Mouse (Mus musculus) olfactory bulb, adult 2 months (tissue): ENCODE results near the gene Zfp385b. TPM values are rescaled to one million over a fixed set of nuclear protein-coding genes. Genes with fewer than 3 reads are reported as not detected.

Experiments
- H3K27ac ChIP-seq: fragments of 200-500 bp; 2 replicates; pipeline ENCODE4 v1.5.1; 2012; ENCODE audit warnings: low read depth, low read length; ENCODE audit not compliant: insufficient read depth
- H3K4me1 ChIP-seq: fragments of 200-500 bp; 2 replicates; pipeline ENCODE4 v1.6.1; 2012; ENCODE audit warnings: low read length; ENCODE audit not compliant: control insufficient read depth, insufficient read depth
- H3K4me3 ChIP-seq: fragments of 200-500 bp; 2 replicates; pipeline ENCODE4 v1.5.1; 2012; ENCODE audit warnings: mild to moderate bottlenecking, low read depth, low read length, moderate library complexity; ENCODE audit not compliant: insufficient read depth
- CTCF ChIP-seq: fragments of 200-500 bp; IDR thresholded peaks from 2 replicates; pipeline ENCODE4 v1.5.1; 2012; ENCODE audit warnings: low read depth, mild to moderate bottlenecking, low read length, moderate library complexity; ENCODE audit not compliant: insufficient read depth
- POLR2A ChIP-seq: fragments of 200-500 bp; IDR thresholded peaks from 2 replicates; pipeline ENCODE4 v1.6.1; 2012; ENCODE audit warnings: mild to moderate bottlenecking, low read depth, low read length, moderate library complexity; ENCODE audit not compliant: insufficient read depth
- WGBS: fragments of 180-500 bp; shearing (Covaris S2); methylation state at CpG from one replicate; pipeline ENCODE4 v1.1.7; 2018; 5-methylcytosine and 5-hydroxymethylcytosine counted together
- polyA plus RNA-seq: library from polyadenylated mRNA; stranded (reverse); fragments of >200 nt; gene quantifications from 2 replicates; pipeline ENCODE4 v1.2.4, GENCODE M21; 2012; ENCODE audit warnings: low replicate concordance; ENCODE audit not compliant: missing spikeins, insufficient read depth, insufficient read length

Gene Zfp385b
- polyA plus RNA-seq, 1 experiment: not detected

DNA sequence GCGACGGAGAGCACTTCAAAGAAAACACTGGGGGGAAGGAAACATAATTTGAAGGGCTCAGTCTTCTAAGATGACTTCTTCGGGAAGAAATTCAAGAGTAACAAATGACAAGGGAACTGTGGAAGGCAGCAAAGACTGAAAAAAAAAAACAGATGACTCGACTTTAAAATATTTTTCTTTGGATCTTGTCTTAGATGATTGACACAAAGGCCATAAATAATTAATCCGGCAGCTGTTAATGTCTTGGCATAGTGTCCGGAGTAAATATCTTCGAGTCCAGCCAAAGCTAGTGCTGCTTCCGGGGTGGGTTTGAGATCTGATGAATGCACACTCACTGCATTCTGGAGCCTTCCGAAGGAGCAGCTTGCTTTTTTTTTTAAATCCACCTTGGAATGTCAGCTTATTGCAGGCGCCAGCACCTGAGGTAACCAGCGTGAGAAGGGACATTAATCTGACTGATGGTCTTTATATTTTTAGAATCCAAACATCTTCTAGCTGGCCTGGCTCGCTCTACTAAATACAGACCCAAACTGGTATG lies 2.0 kb downstream of the Zfp385b start:
- TF ChIP-seq CTCF (no peak), POLR2A (no peak)
- WGBS: 21% methylated on average over 12 of the region's 12 CpGs
- Histone ChIP-seq H3K27ac (0 out of 2 replicates have a peak overlapping the region, but pooled peaks have one; percentile 58), H3K4me1 (peaks cover 6% of the 10 kb centered on the region; the same call in 1 of the 2 replicates), H3K4me3 (peak overlapping the region; percentile 79)

DNA sequence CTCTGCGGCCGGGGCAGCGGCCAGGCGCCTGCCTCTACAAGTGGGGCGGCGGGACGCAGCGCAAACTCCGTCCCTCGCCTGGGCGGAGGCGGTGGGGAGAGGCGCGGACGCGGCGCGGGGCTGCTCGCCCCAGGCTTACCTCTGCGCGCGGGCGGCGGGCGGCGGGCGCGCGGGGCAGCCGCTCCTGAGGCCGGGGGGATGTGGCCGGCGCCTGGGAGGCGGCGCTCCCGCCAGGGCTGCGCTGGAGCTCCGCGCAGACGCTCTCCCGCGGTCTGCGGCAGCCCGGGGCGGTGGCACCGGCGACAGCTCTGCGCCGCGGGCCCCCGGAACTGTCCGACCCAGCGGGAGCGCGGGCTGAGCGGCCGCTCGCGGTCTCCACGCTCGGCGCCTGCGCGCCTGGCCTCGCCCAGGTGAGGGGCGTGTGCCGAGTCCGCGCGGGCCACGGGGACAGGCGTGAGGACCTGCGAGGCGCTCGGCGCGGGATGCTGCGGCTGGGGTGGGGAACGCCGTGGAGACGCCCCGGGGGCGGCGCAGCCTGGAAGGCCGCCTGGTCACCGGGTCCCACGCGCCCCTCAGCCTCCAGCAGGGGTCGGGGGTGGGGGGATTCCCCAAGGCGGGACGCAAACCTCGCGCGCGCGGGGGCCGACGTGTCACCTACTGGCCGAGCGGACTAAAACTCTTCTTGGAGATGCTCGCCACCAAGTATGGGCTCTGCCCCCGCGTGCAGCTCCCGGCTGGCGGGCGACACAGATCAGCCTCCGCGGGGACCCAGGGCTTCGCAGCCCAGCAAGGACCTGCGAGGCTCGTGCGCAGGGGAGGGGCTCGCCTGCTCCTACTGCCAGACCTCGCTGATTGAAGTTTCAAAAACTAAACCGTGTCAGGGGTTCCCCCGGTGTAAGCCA lies 2.8 kb downstream of the Zfp385b start:
- H3K4me3 ChIP-seq: peak overlapping the region; percentile 79
- 1% methylated on average over 116 of the region's 116 CpGs for WGBS
- H3K27ac ChIP-seq: peak overlapping the region; percentile 58
- H3K4me1 ChIP-seq: peaks cover 6% of the 10 kb centered on the region; the same call in 1 of the 2 replicates
- TF ChIP-seq CTCF: no peak
- no peak; the same call in 1 of the 2 replicates for TF ChIP-seq POLR2A

DNA sequence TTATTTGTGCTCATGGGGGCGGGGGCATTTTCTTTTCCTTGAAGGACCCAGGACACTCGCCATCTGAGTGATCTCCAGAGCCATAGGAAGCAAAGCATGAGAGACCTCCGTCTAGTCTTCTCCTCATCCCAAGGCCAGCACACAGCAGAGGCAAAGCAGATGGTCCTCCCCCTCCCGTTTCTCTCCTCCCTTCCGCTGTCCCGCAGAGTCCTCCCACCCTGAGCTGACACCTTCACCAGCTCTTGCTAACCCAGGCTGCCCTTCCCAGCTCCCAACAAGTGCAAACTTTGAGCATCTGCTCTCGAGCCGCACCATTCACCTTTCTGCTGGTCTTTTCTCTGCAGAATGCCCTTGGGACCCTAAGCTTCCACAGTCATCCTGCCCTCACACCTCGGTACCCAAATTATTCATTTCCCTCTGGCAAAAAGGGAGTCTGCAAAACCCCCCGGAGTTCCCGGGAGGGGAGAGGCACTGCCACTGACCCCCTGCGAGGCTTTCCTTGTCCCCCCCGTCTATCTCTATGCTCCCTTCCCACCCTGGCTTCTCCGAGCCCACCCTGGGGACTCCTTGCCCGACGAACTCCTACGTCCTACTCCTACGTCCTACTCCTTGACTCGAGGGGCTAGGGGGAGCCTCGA lies 3.5 kb downstream of the Zfp385b start:
- WGBS: 7% methylated on average over 20 of the region's 20 CpGs
- no peak overlapping the region; the same call in 1 of the 2 replicates for H3K27ac ChIP-seq
- H3K4me1 ChIP-seq: peaks cover 6% of the 10 kb centered on the region; the same call in 1 of the 2 replicates
- TF ChIP-seq POLR2A (no peak), CTCF (no peak)
- H3K4me3 ChIP-seq: peak overlapping the region; percentile 79

DNA sequence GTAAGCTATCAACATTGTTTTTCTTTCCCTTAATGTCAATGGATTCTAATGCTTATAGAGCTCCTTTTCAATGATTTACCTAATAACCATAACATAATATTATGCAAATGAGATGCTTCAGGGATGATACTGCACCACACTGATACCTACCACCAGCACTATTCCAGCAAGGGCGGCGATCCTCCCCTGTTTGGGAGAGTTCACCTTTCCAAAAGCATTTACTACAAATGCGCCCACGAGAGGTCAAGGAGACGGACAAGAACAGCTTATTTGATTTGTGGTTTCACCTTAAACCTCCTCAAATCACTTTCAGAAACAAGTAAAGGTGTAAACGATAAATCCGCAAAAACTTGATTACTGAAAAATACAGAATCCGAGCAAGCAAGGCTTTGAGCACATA lies 4.5 kb downstream of the Zfp385b start:
- 84% methylated on average over 8 of the region's 8 CpGs for WGBS
- H3K4me3 ChIP-seq: no peak overlapping the region
- TF ChIP-seq CTCF (no peak), POLR2A (no peak)
- H3K4me1 ChIP-seq: peaks cover 6% of the 10 kb centered on the region; the same call in 1 of the 2 replicates
- no peak overlapping the region for H3K27ac ChIP-seq

DNA sequence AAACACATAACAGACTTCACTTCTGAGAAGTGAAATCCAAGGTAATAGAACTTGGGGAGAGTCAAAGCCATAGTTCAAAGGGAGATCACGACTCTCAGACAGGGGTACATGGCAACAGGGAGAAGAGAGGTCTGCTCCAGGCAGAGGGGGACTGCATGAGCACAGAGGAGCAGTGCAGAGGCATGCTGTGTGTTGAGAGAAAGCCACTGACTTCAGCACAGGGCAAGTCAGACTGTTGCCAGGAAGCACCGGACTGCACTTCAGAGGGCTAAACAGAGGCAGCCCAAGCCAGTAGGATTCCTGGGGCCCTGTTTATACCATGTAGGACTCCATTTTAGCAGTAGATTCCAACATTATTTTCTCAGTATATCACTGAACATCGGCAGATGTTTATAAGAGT lies 6.4 kb downstream of the Zfp385b start:
- H3K27ac ChIP-seq: no peak overlapping the region
- TF ChIP-seq CTCF: no peak
- no peak overlapping the region for H3K4me3 ChIP-seq
- peaks cover 6% of the 10 kb centered on the region; the same call in 1 of the 2 replicates for H3K4me1 ChIP-seq
- WGBS: 95% methylated on average over 3 of the region's 3 CpGs

DNA sequence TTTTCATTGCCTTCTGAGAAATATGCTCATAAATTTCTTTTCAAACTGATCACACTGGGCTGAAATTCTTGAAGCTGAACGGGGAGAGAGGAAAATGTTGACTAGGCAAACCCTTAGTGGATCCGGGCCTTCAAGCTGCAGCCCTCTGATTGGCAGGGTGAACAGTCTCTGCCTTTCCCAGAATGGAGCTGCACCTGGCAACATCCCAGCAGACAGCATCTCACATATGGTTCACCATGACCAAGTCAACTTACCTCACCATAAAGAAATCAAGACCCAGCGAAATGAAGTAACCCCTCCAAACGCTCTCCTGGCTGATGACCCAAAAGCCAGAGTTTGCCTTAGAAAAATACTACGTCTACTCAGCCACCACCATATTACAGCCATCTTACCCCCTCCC lies 8.7 kb downstream of the Zfp385b start:
- 93% methylated on average over 5 of the region's 5 CpGs for WGBS
- Histone ChIP-seq H3K27ac (no peak overlapping the region), H3K4me1 (peaks cover under 1% of the 10 kb centered on the region; the same call in 1 of the 2 replicates), H3K4me3 (no peak overlapping the region)
- TF ChIP-seq CTCF: no peak
- no peak for TF ChIP-seq POLR2A

DNA sequence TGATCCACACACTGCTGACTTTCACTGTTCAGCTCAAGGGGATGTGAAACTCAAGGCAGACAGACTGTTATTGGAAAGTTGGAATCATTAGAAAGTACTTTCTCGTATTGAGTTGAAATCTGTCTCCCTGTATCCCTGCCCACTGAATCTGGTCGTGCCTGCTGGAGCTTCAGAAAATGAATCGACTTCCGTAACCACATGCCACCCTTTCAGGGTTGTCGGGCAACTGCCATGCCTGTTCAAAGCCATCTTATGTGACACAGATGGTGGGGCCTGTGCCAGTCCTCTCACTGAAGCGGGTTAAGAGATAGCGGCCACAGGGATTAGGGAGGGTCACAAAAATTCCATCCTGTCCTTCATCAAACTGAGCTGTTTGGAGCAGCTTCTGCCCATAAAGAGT lies 14.7 kb downstream of the Zfp385b start:
- H3K4me3 ChIP-seq: no peak overlapping the region
- no peak overlapping the region for H3K27ac ChIP-seq
- TF ChIP-seq POLR2A: no peak
- TF ChIP-seq CTCF: no peak
- WGBS: 86% methylated on average over 7 of the region's 7 CpGs
- H3K4me1 ChIP-seq: no peaks in the 10 kb centered on the region

DNA sequence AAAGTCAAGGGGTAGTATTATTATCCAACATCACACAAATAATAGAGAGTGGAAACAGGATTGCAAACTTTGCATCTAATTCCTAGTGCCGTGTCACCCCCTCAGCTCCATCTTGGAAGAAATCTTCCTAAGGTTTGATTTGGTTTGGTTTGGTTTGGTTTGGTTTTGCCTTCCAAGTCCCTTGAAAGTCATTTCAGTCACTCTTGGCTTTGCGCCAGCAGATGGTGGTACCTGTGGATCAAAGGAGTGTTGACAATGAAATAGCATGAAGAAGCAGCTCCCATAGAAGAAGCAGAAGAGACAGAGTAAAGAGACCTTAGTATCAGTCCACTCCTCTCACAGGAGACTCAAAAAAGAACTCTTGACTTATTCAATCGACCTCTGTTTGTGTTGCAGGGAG lies 17.1 kb downstream of the Zfp385b start:
- 95% methylated on average over 3 of the region's 3 CpGs for WGBS
- no peak overlapping the region for H3K4me3 ChIP-seq
- H3K4me1 ChIP-seq: no peaks in the 10 kb centered on the region
- no peak for TF ChIP-seq CTCF
- no peak for TF ChIP-seq POLR2A
- H3K27ac ChIP-seq: no peak overlapping the region

DNA sequence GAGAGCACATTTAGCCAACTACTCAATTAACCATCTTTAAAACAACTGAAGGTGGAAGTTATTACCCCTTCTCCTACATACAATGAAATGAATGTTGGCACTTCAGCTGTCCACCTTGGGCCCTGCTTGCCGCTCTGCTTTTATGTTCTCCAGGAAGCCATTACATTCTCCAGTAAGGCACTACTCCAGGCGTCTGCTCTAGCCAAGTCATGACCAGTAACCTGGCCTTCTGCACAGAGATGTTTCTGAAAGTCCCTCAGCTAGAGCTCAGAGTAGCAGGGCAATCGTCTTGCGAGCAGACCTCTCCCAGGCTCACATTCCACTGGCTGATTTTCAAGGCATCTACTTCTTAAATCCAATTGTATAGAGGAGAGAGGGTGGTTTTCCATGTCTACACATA lies 18.0 kb downstream of the Zfp385b start:
- no peak overlapping the region for H3K4me3 ChIP-seq
- WGBS: 95% methylated on average over 4 of the region's 4 CpGs
- H3K4me1 ChIP-seq: no peaks in the 10 kb centered on the region
- H3K27ac ChIP-seq: no peak overlapping the region
- TF ChIP-seq CTCF (no peak), POLR2A (no peak)
